Mouse (Mus musculus): ENCODE results near the gene Fn1.

Gene Fn1

DNA sequence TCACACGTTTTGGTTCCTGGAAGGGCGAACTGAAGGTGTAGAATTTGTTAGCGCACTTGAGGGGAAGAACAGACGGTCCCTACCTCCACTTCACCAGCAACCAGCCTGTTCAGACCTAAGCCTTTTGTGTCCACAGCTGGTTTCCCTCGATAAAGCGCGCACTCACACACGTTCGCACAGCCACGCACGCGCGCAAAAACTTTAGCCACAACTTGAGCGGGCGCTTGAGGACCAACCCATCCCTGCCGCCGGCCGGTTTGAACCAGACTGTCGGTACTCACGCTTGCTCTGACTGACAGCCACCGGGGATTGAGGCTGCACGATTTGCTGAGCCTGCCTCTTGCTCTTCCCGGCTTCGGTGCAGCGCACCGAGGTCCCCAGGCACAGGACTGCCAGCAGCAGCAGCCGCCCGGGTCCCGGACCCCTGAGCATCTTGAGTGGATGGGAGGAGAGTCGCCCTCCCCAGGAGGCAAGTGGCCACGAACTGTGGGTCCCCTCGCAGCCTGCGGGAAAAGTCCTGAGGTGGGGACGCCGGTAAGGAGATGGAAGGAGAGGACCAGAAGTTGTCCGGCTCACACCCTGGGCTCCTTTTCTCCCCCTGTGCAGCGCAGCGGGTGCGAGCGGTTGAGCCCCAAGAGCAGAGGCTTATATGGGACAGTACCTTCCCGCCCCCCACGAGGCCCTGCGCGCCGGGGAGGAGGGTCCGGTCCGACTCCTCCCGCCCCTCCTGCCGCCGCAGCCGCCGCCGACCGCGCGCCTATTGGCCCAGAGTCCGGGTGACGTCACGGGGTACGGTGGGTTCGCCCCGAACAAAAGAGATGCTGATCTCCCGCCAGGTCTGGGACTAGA, at the start of gene Fn1:
Fn1 (minus strand) TSS at position 650 of the 849 bp plus-strand sequence.
- ATAC-seq (ENCODE audit: insufficient number of reproducible peaks, low FRiP score, low TSS enrichment), result peak; percentile 49

DNA sequence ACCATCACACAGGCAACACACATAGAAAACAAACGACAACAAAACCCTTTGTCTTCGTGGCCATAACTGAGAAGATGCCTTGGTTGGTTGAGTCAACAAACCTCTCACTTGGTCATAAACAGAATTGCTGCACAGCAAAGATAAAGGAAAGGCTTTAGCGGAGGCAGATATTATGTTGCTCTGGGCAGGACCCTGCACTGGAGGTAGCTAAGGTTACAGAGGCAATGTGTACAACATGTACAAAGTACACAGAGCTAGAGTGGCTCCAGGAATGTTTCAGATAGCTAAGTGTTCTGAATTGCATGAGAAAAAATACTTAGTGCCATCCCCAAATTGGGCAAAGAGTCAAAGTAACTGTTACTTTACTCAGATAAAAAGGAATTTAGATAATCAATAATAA, 43.1 kb upstream of the Fn1 start:
- ATAC-seq (ENCODE audit: insufficient number of reproducible peaks, low FRiP score, low TSS enrichment), result no peak

DNA sequence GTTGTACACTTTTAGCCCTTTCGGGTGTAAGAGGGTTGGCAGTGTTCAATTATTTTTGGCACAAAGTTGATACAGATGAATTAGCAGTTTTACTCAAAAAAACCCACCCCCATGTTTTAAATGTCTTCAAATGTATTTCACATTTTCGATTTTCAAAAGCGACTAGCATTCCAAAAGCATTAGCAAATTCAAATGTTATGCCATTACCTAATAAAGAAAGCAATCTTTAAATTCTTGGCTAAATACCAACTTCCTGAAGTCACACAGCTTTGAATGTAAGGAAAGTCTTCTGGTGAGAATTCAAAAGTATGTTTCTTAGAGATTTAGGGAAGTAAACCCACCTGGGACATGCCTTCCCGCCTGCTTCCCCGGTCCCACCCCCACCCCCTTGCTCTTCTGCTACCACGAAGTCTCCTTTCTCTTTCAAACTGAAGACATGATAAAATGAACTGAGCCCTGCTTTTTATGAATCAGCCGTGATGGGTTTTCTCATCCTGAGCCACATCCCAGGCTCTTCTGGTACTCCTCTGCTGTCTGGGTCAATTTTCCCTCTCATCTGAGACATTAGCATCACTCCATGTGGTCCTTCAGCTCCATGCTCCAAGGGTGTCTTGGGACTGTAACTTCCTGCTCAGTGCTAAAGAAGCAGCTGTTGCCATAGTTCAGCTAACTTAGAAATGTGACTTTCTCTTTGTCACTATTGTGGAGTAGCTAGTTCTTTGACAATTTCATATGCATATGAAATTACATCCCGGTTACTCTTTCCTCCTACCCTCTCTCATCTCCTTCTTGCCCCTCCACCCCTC, 38.7 kb upstream of the Fn1 start:
- ATAC-seq (ENCODE audit: insufficient number of reproducible peaks, low FRiP score, low TSS enrichment), result no peak

DNA sequence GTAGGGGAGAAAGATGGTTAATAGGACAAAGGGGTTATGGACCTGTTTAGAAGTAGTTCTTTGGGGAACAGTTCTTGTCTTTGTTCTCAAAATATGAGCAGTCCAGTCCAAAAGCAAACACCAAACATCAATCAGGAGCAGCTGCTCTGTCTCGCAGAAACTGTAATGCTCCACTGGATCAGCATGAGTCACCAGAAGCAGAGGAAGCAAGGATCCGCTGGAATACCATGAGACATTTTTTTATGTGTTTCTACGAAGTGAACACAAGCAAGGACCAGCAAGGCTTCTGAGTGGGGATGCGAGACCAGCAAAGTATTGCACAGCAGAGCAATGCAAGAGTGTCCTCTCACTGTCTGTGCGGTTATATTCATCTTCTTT, 35.9 kb upstream of the Fn1 start:
- no peak for ATAC-seq (ENCODE audit: insufficient number of reproducible peaks, low FRiP score, low TSS enrichment)

DNA sequence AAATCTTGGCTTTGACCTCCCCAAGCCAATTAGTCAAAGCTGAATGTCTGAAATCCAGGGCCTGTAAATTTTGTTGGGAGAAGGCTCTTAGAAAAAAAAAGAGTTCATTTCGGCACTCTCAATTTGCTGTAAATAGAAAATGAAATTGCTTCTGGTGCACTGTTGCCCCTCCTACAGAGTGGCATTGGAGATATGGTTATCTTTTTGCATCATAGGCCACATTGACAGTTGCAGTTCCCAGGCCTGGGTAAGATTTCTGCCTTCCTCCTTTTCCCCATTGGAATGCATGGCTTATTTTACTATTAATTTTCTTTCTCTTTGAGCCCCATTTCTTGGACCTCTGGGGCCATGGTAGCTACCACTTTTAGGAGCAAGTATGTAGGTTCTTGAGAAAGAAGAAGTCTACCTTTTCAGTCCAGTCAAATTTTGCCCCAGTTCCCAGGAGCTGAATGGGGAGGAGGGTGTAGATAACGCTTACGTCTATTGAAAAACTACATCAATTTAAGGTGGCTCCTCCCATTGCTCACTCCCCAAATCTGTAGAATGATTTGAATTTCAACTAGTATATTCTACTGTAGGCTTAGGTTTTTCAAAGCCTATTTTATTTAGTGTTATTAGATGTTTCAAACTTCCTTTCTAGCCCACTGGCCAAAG, 35.4 kb upstream of the Fn1 start:
- ATAC-seq (ENCODE audit: insufficient number of reproducible peaks, low FRiP score, low TSS enrichment), result no peak

DNA sequence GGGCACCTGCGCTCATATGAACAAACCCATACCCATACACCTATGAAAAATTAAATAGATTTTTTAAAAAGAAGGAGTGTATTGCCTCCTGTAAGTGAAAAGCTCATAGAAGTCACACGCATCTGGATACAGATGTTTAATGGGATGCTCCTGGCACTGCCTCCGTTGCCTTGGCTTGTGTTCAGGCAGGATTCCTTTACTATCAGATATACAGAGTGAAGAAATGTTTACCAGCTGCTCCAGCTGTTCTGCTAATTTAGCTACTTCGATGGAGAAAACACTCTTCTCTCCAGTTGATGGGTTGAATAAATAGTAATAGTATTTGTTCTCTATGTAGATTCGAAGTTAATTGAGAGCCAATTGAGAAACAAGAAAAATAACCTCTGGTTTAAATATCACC, 33.8 kb upstream of the Fn1 start:
- no peak for ATAC-seq (ENCODE audit: insufficient number of reproducible peaks, low FRiP score, low TSS enrichment)

DNA sequence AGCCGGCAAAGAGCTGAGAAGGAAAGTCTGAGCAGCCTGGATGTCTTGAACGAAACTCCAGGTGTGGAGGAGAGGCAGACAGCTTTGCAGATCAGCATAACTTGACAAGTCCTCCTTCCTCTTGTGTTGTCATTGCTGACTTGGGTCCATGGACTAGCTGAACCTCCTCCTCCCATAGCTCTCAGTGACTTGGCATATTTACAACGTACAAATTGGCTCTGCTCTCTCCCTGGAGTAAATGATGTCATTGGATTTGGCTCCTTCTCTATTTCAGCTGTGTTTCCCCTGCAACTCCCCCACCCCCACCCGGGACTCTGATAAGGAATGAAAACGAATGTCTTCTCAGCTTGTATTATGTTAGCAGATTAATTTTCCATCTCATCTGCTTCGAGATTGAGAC, 30.7 kb upstream of the Fn1 start:
- no peak for ATAC-seq (ENCODE audit: insufficient number of reproducible peaks, low FRiP score, low TSS enrichment)

DNA sequence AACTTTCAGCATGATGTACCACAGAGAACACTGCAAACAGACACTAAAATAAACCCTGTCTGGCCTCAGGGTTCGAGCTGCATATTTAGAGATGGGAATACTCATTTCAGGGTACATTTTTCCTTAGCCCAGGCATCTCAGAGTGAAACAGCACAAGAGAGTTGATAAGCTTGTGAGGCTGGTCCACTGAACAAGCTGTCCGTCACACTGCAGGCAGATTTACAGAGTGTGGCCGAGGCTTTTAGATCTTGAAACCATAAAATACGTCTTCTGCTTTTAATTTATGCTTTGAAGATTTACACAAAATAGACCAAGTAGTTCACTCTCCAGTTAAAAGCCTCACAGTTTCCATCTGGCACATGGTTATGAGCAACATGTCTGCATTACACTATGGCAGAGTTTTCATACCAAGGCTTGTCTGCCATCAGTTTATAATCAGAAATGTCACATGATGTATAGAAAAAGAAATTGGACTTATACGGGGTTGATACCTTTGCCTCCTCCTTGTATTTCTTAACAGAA, 29.3 kb upstream of the Fn1 start:
- no peak for ATAC-seq (ENCODE audit: insufficient number of reproducible peaks, low FRiP score, low TSS enrichment)

DNA sequence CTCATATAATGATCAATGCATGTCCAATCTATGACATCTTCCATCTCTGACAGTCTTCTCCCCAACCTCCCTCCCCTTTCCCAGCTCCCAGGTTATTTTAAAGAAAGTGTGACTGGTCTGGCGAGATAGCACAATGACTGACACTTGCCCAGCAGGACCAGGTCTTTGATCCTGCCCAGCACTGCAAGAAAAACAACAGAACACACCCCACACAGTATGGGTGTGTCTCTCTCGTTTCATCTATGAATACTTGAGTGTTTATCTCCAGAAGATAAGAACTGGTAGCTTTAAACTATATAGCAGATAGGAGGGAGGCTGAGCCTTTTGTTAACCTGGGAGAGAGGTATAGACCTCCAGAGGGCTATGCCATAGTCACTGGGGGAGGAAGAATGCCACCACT, 28.3 kb upstream of the Fn1 start:
- ATAC-seq (ENCODE audit: insufficient number of reproducible peaks, low FRiP score, low TSS enrichment), result no peak

DNA sequence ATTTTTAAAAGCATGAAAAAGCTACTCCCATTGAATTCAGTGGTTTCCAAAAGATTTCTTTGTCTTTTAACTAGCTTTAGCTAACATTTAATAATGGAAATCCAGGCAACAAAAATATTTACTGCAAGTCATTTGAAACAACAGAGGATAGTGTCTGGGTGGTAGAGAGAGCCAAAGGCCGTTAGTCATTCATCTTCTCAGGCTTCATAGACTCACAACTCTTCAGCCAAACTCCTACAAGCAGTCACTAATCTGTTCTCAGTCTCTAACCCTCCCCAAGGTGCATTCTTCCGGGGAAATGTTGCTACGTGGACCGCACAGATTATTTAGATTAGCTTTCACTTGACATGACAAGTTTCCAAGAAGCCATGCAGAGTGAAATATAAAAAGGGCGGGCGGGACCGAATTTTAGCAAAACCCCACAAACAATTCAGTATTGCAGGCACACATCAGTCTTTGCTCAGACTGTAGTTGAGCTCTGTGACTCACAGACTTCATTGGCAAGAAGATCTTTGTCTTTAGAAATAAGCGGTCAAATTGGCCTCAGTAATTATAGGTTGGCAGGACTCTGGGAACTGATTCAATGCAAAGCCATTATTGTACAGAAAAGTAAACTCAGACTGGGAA, 27.2 kb upstream of the Fn1 start:
- ATAC-seq (ENCODE audit: insufficient number of reproducible peaks, low FRiP score, low TSS enrichment), result no peak

DNA sequence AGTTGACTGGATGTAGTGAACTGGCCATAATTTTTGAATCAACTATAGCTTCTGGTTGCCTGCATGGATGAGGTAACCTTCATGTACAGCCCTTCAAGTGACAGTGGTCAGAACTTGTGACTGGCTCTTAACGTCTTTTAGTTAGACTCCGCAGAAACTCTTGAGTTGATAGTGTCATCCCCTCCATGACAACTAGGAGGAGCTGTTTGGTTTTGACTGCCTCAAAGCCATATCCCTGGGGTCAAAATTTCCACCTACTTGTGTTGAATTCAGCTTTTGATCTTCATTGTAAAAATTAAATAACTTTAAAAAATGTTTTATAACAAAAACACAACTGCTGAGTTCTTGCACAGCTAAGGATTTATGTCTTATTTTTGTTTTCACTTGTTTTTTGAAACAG, 22.4 kb upstream of the Fn1 start:
- ATAC-seq (ENCODE audit: insufficient number of reproducible peaks, low FRiP score, low TSS enrichment), result no peak

DNA sequence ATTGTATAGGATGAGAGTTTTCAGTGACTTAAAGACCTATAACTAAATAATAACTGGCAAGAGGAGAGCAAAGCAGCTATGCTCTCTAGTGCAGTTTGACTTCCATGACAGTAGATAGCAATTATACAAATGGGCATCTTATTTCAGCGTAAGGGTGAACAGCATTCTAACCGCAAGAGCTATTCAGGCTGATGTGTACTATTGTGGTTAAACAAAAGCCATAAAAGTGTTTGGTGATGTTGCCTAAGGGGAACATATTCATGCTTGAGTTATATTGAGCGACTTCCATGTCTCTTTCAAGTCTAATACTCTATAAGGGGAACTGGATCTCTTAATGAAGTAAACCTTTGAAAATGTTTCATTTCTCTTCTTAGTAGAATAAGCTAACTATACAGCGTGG, 21.3 kb upstream of the Fn1 start:
- no peak for ATAC-seq (ENCODE audit: insufficient number of reproducible peaks, low FRiP score, low TSS enrichment)

DNA sequence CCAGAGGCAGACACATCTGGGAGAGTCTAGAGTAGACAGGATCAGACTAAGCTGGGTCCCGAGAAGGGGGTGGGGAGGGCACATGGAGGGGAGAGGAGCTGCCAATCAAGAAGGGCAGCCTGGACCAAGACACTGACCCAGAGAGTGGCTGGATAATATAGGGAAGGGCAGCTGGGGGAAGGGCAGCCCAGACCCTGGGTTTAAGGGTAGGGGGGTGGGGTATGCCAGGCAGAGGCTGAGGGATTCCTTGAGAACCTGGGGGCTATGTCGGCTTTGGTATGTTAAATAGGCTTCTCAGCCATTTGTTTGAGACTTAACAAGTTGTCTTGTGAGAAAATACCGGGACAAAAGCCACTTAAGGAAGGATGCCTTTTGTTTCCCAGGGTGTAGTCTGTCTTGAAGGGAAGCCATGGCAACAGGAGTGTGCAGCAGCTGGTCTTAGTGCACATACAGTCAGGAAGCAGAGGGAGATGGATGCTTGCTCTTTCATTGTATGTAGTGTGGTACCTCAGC, 20.5 kb upstream of the Fn1 start:
- no peak for ATAC-seq (ENCODE audit: insufficient number of reproducible peaks, low FRiP score, low TSS enrichment)

DNA sequence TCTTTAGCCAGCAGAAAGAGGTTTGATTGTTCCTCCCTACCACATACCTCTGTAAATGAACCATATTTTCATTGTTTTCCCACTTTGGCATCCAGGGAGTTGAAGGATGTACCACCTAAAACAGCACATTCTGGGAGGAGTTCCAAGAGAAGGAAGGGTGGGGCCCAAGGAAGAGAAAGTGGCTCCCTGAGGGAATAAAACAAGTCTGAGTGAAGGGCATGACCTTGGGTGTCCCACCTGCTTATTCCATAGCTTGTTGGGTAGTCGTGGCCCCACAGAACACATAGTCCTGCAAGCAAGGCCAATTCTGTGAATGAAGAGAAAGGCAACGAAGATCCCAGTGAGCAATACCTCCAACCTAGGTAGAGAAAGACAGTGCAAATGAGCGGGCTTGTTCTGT, 19.3 kb upstream of the Fn1 start:
- no peak for ATAC-seq (ENCODE audit: insufficient number of reproducible peaks, low FRiP score, low TSS enrichment)

DNA sequence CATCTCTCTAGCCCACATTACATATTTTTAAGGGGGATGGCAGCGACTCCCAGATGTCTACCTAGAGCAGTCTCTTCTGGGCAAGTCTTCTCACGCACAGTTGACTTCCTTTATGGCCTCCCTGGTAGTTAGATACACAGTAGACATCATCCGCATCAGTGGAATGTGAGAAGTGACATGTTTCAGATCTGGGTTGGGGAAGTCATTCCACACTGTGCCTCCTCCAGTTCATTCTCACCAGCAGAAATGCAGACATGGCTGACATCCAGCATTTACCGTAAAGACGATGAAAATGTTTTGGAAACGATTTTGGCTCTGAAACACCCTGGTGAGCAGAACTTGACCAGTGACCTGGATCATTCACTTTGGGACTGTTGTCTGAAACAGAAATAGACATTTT, 10.2 kb upstream of the Fn1 start:
- no peak for ATAC-seq (ENCODE audit: insufficient number of reproducible peaks, low FRiP score, low TSS enrichment)

DNA sequence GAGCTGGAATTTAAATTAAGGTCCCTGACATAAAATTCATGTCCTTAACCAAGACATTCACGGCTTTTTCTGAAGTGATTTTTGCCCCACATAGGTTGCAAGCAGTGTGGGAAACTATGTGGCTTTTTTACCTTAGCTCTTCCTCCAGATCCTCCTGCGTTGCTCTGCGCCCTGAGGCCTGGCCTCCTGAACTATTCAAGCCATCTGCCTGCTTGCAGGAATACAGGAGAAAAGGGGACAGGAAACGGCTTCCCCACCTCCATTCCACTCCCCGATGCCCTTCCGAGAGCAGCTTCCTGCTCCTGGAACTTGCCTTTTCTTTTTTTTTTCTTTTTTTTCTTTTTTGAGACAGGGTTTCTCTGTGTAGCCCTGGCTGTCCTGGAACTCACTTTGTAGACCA, 5.6 kb upstream of the Fn1 start:
- no peak for ATAC-seq (ENCODE audit: insufficient number of reproducible peaks, low FRiP score, low TSS enrichment)

DNA sequence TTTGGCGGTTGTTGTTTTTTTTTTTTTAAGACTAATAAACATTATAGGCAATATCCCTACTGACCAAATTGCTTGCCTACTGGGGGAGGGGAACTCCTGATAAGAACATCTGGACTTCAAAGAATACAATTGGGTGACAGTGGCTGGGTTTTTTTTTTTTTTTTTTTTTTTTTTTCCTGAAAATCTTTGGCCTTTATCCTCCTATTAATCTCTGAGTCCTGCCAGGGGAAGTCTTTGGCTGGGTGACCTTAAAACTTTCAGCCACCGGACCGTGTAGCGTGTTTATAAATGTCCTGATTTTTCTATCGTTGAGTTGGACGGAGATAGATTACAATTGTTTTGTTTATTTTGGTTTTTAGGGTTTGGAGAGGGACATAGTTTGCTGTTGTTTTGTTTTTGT, 3.3 kb upstream of the Fn1 start:
- ATAC-seq (ENCODE audit: insufficient number of reproducible peaks, low FRiP score, low TSS enrichment), result no peak

DNA sequence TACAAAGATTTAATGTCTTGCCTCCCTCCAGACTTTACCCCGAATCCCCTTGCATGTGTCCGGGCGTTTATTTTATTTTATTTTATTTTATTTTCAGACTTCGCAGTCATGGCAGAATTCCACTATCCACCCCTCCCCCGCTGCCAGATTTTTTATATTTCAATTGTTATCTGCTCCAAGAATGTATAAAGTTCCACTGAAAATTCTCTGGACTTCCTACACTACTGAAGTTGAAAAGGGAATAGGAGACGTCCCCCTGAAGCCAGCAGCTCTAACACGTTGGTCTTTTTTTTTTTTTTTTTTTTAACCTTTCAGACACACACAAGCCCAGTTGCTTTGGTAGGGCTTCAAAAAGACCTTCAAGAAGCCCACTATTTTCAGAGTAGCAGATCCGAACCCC, 1.2 kb upstream of the Fn1 start:
- no peak for ATAC-seq (ENCODE audit: insufficient number of reproducible peaks, low FRiP score, low TSS enrichment)

DNA sequence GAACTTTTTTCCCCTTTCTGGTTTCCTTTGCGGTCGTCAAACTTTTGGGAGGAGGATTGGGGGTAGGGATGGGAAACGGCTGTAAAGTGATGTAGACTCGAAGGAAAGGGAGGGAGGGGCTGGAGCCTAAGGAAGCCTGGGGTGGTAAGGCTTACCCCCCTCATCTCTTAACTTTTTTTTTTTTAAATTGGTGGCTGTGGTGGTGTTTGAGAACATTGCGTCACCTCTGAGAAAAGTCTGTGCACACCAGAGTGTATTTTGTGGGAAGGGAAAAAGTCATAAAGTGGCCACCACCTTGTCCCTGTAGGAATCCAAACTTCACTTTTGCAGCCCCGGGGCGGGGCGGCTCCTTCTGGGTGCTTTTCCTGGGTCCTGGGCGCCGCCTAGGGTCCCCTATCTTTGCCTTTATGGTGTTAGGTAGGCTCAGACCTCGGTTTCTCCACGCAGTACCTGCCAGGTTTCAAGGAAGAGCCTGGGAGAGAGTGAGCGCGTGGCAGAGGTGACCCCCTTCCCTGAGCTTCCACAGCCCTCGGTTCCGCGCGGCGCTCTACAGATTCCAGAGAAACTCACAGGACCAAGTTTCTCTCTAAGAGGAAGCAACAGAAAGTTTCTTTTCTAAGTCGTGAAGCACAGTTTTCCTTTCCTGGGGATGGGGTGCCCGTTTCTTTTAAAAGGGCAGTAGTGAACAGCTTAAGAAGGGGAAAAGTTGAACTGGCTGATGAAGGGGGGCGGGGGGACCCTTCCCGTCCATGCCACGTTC, 580 bp upstream of the Fn1 start:
- ATAC-seq (ENCODE audit: insufficient number of reproducible peaks, low FRiP score, low TSS enrichment), result no peak

DNA sequence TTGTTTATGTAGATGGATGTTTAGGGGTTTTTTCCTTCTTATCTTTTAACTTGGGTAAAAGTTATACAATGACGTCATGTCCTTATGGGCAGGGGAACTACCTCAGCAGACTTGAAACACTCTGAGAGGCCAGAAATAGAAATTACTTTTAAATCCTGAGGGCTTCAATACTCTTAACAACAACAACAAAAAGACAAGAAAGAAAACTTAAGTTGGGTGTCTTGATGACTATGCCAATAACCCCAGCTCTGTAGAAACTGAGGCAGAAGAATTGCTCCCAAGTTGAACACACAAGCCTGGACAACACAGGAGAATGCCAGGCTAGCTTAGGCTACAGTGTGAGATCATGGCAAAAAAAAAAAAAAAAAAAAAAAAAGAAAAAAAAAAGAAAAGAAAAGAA, 1.2 kb downstream of the Fn1 start:
- ATAC-seq (ENCODE audit: insufficient number of reproducible peaks, low FRiP score, low TSS enrichment), result no peak

All from cerebellum, adult (tissue).